Mouse (Mus musculus): Measurements from ENCODE around the gene Tmem179b. TPM values are rescaled to one million over a fixed set of nuclear protein-coding genes. Genes with fewer than 3 reads are reported as not detected.

The Tmem179b gene
- polyA plus RNA-seq, 1 experiment from 2014 or later = 32.4 TPM

DNA sequence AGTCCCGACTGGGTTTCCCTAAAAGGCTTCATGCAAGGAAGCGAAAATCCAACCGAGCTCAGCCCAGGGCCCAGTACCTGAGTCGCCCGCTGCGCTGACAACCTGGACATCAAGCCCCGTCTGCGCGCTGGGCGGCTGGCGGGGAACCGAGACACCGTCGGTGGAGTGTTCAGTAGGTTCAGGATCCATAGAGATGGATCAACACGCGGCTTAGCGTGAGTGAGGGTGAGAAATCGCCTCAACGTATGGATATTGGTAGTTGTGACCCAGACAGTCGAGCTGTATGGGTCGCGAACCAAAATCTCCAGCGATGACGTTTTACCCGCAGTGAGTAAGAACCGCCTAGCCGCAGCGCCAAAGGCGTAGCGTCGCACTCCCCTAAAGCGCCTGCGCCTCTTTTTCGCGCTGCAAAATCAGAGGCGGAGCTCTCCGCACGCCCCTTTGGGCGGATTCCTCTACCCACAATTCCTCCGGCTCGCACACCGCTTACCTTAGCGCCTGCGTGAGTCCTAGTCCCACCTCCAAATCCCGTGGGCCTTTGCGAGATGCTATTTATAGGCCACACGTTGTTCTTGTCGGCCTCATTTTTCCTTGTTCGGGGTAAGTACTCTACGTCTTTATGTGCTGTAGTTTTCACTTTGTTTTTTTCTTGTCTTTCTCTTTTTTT, 51.2 kb downstream of the Tmem179b start, which contains the start of gene Slc3a2:
TSS of gene Slc3a2 (minus strand) at position 463 of the 667 bp plus-strand sequence.
- peaks cover 28% of the 10 kb centered on the region for H3K36me3 ChIP-seq (ENCODE audit: control insufficient read depth, insufficient read depth, low read length)
- H3K27ac ChIP-seq (replicated peaks; ENCODE audit: low read depth, low read length) = peak within 1 kb of the TSS; percentile 95
- ATAC-seq (ENCODE audit: low FRiP score, low TSS enrichment) = peak; percentile 96
- under 1% methylated on average over 50 of the region's 50 CpGs for WGBS
- DNase-seq = peak; percentile 99
- H3K4me1 ChIP-seq (ENCODE audit: control insufficient read depth, insufficient read depth, low read length) = peaks cover 33% of the 10 kb centered on the region
- H3K9me3 ChIP-seq (ENCODE audit: control insufficient read depth, low read length) = no peaks in the 10 kb centered on the region
- peak within 1 kb of the TSS; percentile 56 for H3K4me3 ChIP-seq (replicated peaks; ENCODE audit: low read depth, low read length)
- H3K4me2 ChIP-seq (ENCODE audit: low read length) = peak within 1 kb of the TSS; percentile 84
- H3K27me3 ChIP-seq (ENCODE audit: control insufficient read depth, insufficient read depth, low read length) = no peaks in the 10 kb centered on the region
- peak within 1 kb of the TSS; percentile 92 for H3K9ac ChIP-seq (replicated peaks; ENCODE audit: low read length)

DNA sequence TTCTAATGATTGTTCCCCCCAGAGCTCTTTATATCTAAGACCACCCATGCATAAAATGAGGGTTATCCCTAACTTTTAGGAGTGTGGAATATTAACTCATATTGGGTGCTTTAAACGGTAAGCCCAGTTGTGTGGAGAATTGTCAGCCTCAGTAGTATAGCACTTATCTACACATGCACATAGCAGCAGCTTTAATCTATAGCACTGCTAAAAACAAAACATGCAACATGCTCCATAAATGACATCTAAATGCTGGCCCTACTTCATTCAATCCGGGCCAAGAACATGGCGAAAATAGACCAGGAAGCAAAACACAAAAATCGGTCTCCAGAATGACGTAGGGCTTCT, 51.7 kb downstream of the Tmem179b start:
- H3K4me3 ChIP-seq (replicated peaks; ENCODE audit: low read depth, low read length) = peak overlapping the region; percentile 56
- DNase-seq = no peak
- 0 out of 2 replicates have a peak, but pooled peaks have one; percentile 0 for ATAC-seq (ENCODE audit: low FRiP score, low TSS enrichment)
- 2% methylated on average over 5 of the region's 5 CpGs for WGBS
- H3K9ac ChIP-seq (replicated peaks; ENCODE audit: low read length) = peak overlapping the region; percentile 92
- H3K4me2 ChIP-seq (ENCODE audit: low read length) = peak overlapping the region; percentile 84
- H3K27me3 ChIP-seq (ENCODE audit: control insufficient read depth, insufficient read depth, low read length) = no peaks in the 10 kb centered on the region
- peak overlapping the region; percentile 95 for H3K27ac ChIP-seq (replicated peaks; ENCODE audit: low read depth, low read length)
- H3K36me3 ChIP-seq (ENCODE audit: control insufficient read depth, insufficient read depth, low read length) = peaks cover 28% of the 10 kb centered on the region
- no peaks in the 10 kb centered on the region for H3K9me3 ChIP-seq (ENCODE audit: control insufficient read depth, low read length)
- peaks cover 33% of the 10 kb centered on the region for H3K4me1 ChIP-seq (ENCODE audit: control insufficient read depth, insufficient read depth, low read length)

Small RNA genes within 50 kb of the gene (microRNA-seq; reads per million reads assigned to microRNA genes)
- not detected for gene Mir6992

Other genes with a start within 250 kb of the Tmem179b start
- gene Slc22a8, start 183.2 kb downstream of the Tmem179b start, polyA plus RNA-seq (2014; fragmentation: Nextera tagmentation; extraction: Ambion mirVana) = 4.5 and 6.4 TPM in 2 replicates
- 8.0 TPM in 1 of 2 replicates, not detected in the other for gene Slc22a6, start 156.4 kb downstream of the Tmem179b start, polyA plus RNA-seq (2014; fragmentation: Nextera tagmentation; extraction: Ambion mirVana)
- 0.19 and 0.45 TPM in 2 replicates for gene Chrm1, start 110.7 kb downstream of the Tmem179b start, polyA plus RNA-seq (2014; fragmentation: Nextera tagmentation; extraction: Ambion mirVana)
- 157 TPM in 2 replicates for gene Slc3a2, start 51.1 kb downstream of the Tmem179b start, polyA plus RNA-seq (2014; fragmentation: Nextera tagmentation; extraction: Ambion mirVana)
- 89.1 and 95.7 TPM in 2 replicates for gene Wdr74, start 38.6 kb downstream of the Tmem179b start, polyA plus RNA-seq (2014; fragmentation: Nextera tagmentation; extraction: Ambion mirVana)
- 0.97 and 1.1 TPM in 2 replicates for gene 1700092M07Rik, start 33.7 kb downstream of the Tmem179b start, polyA plus RNA-seq (2014; fragmentation: Nextera tagmentation; extraction: Ambion mirVana)
- 102 and 110 TPM in 2 replicates for gene Stx5a, start 33.1 kb downstream of the Tmem179b start, polyA plus RNA-seq (2014; fragmentation: Nextera tagmentation; extraction: Ambion mirVana)
- 146 and 171 TPM in 2 replicates for gene Nxf1, start 17.4 kb downstream of the Tmem179b start, polyA plus RNA-seq (2014; fragmentation: Nextera tagmentation; extraction: Ambion mirVana)
- gene Tmem223, start 3.5 kb downstream of the Tmem179b start, polyA plus RNA-seq (2014; fragmentation: Nextera tagmentation; extraction: Ambion mirVana) = 270 and 278 TPM in 2 replicates
- 18.0 and 21.0 TPM in 2 replicates for gene Taf6l, start 11.9 kb upstream of the Tmem179b start, polyA plus RNA-seq (2014; fragmentation: Nextera tagmentation; extraction: Ambion mirVana)
- 156 and 165 TPM in 2 replicates for gene Polr2g, start 24.1 kb upstream of the Tmem179b start, polyA plus RNA-seq (2014; fragmentation: Nextera tagmentation; extraction: Ambion mirVana)
- 7.2 and 7.9 TPM in 2 replicates for gene Zbtb3, start 28.1 kb upstream of the Tmem179b start, polyA plus RNA-seq (2014; fragmentation: Nextera tagmentation; extraction: Ambion mirVana)
- gene Ttc9c, start 44.9 kb upstream of the Tmem179b start, polyA plus RNA-seq (2014; fragmentation: Nextera tagmentation; extraction: Ambion mirVana) = 37.5 and 55.8 TPM in 2 replicates
- gene Hnrnpul2, start 45.5 kb upstream of the Tmem179b start, polyA plus RNA-seq (2014; fragmentation: Nextera tagmentation; extraction: Ambion mirVana) = 8.8 and 9.6 TPM in 2 replicates
- not detected in 2 replicates for gene AC129217.1, start 55.3 kb upstream of the Tmem179b start, polyA plus RNA-seq (2014; fragmentation: Nextera tagmentation; extraction: Ambion mirVana)
- 78.2 and 98.7 TPM in 2 replicates for gene Bscl2, start 63.0 kb upstream of the Tmem179b start, polyA plus RNA-seq (2014; fragmentation: Nextera tagmentation; extraction: Ambion mirVana)
- gene Gng3, start 64.7 kb upstream of the Tmem179b start, polyA plus RNA-seq (2014; fragmentation: Nextera tagmentation; extraction: Ambion mirVana) = 466 and 598 TPM in 2 replicates
- 0.28 and 0.62 TPM in 2 replicates for gene Lrrn4cl, start 76.3 kb upstream of the Tmem179b start, polyA plus RNA-seq (2014; fragmentation: Nextera tagmentation; extraction: Ambion mirVana)
- 139 and 154 TPM in 2 replicates for gene Ubxn1, start 97.0 kb upstream of the Tmem179b start, polyA plus RNA-seq (2014; fragmentation: Nextera tagmentation; extraction: Ambion mirVana)
- 61.3 and 62.6 TPM in 2 replicates for gene Uqcc3, start 106.5 kb upstream of the Tmem179b start, polyA plus RNA-seq (2014; fragmentation: Nextera tagmentation; extraction: Ambion mirVana)
- 34.9 and 38.0 TPM in 2 replicates for gene Lbhd1, start 109.3 kb upstream of the Tmem179b start, polyA plus RNA-seq (2014; fragmentation: Nextera tagmentation; extraction: Ambion mirVana)
- gene Gm49403, start 109.5 kb upstream of the Tmem179b start, polyA plus RNA-seq (2014; fragmentation: Nextera tagmentation; extraction: Ambion mirVana) = not detected in 2 replicates
- gene 1810009A15Rik, start 114.4 kb upstream of the Tmem179b start, polyA plus RNA-seq (2014; fragmentation: Nextera tagmentation; extraction: Ambion mirVana) = 40.4 and 43.1 TPM in 2 replicates
- 0.30 TPM in 1 of 2 replicates, not detected in the other for gene Gm49416, start 114.5 kb upstream of the Tmem179b start, polyA plus RNA-seq (2014; fragmentation: Nextera tagmentation; extraction: Ambion mirVana)
- gene Ints5, start 118.5 kb upstream of the Tmem179b start, polyA plus RNA-seq (2014; fragmentation: Nextera tagmentation; extraction: Ambion mirVana) = 28.2 and 31.1 TPM in 2 replicates
- gene Ganab, start 123.6 kb upstream of the Tmem179b start, polyA plus RNA-seq (2014; fragmentation: Nextera tagmentation; extraction: Ambion mirVana) = 59.0 and 83.3 TPM in 2 replicates
- 75.0 and 83.5 TPM in 2 replicates for gene B3gat3, start 145.9 kb upstream of the Tmem179b start, polyA plus RNA-seq (2014; fragmentation: Nextera tagmentation; extraction: Ambion mirVana)
- 1.4 TPM in 2 replicates for gene Rom1, start 154.9 kb upstream of the Tmem179b start, polyA plus RNA-seq (2014; fragmentation: Nextera tagmentation; extraction: Ambion mirVana)
- 4.3 and 5.5 TPM in 2 replicates for gene Eml3, start 155.1 kb upstream of the Tmem179b start, polyA plus RNA-seq (2014; fragmentation: Nextera tagmentation; extraction: Ambion mirVana)
- gene Mta2, start 167.4 kb upstream of the Tmem179b start, polyA plus RNA-seq (2014; fragmentation: Nextera tagmentation; extraction: Ambion mirVana) = 38.0 and 62.2 TPM in 2 replicates
- 20.0 and 25.0 TPM in 2 replicates for gene Tut1, start 179.4 kb upstream of the Tmem179b start, polyA plus RNA-seq (2014; fragmentation: Nextera tagmentation; extraction: Ambion mirVana)
- 308 and 311 TPM in 2 replicates for gene Eef1g, start 192.6 kb upstream of the Tmem179b start, polyA plus RNA-seq (2014; fragmentation: Nextera tagmentation; extraction: Ambion mirVana)
- 1.2 and 4.2 TPM in 2 replicates for gene Ahnak, start 214.8 kb upstream of the Tmem179b start, polyA plus RNA-seq (2014; fragmentation: Nextera tagmentation; extraction: Ambion mirVana)